Mouse (Mus musculus): Measurements from ENCODE around the gene Uchl4.
"Not testable (repeated sequence)": the region's sequence is repeated elsewhere in the genome, so short reads cannot be mapped to it uniquely, and the experiment has no call there.

The Uchl4 gene

GRCm38 (mm10) chr9:64234768-64235435, at the start of gene Uchl4:
Uchl4 (plus strand) TSS chr9:64235201.
- no peak for DNase-seq (ENCODE audit: extremely low read depth, low read depth)

DNA sequence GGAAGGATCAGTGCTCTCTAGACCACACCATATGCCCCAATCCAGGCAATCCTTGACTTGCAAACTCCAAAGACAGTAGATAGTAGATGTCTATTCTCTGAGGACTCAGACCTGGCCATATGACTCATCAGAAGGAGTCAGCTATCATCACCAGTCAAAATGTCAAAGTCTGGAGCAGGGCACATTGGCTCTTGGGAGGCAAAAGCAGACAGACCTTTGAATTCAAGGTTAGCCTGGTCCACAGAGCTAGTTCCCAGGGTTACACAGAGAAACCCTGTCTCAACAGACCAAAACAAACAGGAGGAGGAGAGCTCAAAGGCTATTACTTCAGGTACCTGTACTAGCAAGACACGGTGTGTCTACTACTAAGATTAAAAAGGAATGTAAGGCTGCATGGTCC, 41.1 kb upstream of the Uchl4 start:
- no peak for DNase-seq (ENCODE audit: extremely low read depth, low read depth)

DNA sequence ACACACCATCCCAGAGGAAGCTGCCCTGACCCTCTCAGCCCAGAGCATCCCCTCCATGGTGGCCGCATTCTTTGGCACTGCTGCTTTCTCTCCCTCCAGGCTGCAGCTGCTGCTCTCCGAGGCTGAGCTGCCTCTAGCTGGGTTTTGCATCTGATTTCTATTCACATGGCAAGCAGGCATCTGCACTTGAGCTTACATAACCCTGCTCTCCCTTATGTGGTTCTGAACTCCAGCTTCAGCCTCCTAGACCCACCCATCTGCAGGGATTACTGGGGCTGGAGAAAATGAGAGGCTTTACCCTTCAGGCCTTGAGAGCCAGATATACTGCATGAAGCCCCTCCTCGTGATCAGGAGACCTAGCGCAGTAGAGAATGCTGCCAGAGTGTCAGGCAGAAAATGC, 39.4 kb upstream of the Uchl4 start:
- DNase-seq (ENCODE audit: extremely low read depth, low read depth), result no peak

DNA sequence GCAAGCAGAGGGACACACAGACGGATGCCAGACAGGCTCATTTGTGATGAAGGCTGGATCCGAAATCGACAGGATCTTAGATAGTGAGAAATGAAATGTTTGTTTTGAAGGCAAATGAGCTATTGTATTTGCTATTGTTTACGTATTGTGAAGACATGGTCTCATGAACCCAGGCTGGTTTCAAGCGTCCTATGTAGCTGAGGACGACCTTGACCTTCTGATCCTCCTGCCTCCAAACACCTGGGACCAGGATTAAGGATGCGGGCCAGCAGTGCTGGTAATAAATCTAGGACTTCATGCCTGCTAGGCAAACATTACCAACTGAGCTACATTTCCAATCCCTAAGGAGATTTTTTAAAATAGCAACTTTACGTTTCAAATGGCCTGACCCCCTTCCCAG, 37.5 kb upstream of the Uchl4 start:
- no peak for DNase-seq (ENCODE audit: extremely low read depth, low read depth)

DNA sequence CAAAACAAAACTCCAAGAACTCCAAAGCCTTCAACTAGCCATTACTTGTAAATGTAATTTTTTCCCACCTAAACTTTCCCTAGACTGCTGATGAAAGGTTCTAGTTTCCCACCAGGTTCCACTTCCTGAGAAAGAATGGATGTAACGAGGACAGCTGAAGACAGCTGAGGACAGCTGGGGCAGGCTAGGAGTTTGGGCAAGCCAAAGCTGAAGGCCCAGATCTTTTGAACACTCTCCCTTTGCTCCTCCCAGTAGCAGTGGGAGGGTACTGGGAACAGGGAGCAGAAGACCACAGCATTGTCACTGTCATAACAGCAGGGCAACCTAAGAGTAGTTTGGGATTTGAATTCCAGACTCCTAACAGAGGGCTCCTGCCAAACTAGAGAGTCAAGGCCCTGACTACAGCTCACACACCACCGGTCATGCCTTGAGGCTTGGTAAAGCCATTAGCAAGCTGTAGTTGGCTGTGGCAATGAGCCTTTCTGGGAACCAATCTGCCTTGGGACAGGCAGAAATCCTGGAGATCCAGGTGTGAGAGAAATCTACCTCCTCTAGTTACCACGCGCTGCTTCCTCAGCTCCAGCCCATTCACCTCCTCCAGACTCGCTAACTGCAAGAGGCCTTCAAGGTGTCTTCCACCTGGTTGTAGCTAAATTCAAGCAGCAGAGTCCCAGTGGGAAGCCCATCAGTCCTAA, 36.8 kb upstream of the Uchl4 start:
- DNase-seq (ENCODE audit: extremely low read depth, low read depth), result no peak

DNA sequence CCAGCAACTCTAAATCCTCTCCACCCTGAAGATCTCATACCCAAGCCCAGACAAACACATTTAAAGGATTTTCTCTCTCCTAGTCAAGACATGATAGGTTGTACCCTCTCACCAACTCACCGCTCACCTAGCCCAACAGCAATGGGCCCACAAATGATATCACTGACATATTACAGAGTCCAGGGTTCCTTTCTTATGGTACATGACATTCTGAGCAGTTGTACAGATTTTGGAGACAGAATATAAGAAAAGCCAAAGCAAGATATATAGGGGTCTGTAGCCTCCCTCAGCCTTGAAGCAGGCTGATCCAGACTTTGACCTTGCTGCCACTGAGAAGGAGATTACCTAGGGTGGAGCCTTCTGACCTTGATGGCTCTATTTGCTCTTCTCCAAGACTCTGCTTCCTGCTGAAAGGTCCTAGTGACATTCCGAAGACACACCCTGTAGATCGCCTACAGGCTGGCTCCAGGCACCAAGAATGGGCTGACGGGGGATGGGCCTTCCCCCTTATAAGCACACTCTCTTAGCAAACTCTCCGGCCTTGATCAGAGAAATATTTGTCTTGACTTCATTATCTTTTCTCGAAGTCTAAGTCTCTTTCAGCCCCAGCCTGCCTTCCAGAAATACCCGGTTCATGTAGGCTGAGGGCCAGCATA, 36.1 kb upstream of the Uchl4 start:
- DNase-seq (ENCODE audit: extremely low read depth, low read depth), result not testable (repeated sequence)

GRCm38 (mm10) chr9:64199897-64200296, 35.1 kb upstream of the Uchl4 start:
- DNase-seq (ENCODE audit: extremely low read depth, low read depth), result no peak

GRCm38 (mm10) chr9:64202331-64202730, 32.7 kb upstream of the Uchl4 start:
- no peak for DNase-seq (ENCODE audit: extremely low read depth, low read depth)

DNA sequence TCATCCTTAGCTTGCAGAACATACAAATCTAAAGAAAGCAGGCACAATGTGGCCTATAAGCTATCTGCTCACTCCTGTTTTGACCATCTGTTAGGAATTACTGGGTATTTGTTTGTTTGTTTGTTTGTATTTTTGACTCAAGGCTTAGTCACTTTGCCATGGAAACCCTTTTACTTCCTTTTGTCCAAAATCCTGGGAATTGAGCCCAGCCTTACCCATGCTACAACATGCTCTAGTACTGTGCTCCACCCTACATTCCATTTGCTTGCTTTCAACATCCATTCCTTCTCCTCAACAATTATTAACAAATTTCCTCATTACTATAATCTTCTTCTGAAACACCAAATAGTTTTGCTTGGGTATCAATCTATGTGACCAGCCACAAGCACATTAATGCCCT, 32.1 kb upstream of the Uchl4 start:
- DNase-seq (ENCODE audit: extremely low read depth, low read depth), result no peak

GRCm38 (mm10) chr9:64207509-64208084, 27.4 kb upstream of the Uchl4 start:
- DNase-seq (ENCODE audit: extremely low read depth, low read depth), result no peak

DNA sequence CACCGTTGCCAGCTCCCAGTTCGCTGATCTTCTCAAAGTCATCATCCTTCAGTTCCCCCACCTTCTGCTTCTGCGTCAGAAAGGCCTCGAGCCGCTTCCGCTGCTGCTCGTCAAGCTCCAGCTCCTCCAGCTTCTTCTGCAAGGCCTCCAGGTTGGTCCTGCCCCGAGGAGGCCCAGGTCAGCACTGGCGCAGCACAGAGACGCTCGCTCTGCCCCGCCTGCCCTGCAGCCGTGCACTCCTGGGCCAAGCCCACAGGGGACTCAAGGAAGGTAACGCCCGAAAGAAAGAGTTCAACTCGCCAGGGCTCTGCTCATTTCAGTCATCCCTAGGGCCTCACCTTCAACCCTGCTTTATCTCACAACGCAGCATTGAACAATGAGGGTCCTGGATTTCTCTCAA, 20.5 kb upstream of the Uchl4 start:
- no peak for DNase-seq (ENCODE audit: extremely low read depth, low read depth)

DNA sequence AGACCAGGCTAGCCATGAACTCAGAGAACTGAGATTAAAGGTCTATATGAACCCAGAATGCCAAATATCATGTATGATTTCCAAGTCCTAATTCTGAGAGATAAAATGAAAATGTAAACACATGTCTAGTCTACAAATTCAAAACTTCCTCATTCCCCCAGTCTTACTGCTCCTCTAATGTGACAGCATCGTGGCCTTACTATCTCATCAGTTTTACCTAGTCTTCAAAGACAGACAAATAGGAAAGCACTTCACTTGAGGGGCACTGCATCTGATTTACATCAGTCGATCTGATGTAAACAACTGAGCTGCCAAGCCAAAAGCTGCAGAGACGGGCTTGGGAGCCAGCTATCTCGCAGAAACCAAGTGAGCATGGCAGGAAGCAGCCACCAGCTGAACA, 18.9 kb upstream of the Uchl4 start:
- DNase-seq (ENCODE audit: extremely low read depth, low read depth), result no peak

DNA sequence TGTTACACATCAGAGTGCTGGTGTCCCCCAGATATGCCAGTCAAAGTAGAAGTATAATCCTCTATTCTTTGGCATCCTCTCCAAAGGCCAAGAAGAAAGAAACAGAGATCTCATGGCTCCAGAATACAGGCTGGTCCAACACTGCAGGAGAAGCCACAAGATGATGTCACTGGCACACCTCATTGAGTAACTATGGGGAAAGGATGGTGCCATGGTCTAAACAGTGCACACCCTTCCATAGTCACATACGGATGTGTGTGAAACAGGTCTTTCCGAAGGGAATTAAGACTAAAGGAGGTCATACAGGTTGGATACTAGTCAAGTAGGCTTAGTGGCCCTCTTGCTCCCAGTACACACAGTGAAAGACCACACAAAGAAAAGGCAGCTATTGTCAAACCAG, 18.4 kb upstream of the Uchl4 start:
- no peak for DNase-seq (ENCODE audit: extremely low read depth, low read depth)

- DNase-seq (ENCODE audit: extremely low read depth, low read depth), result no peak
Measured at GRCm38 (mm10) chr9:64217887-64218286, 17.1 kb upstream of the Uchl4 start.

GRCm38 (mm10) chr9:64219305-64219704, 15.7 kb upstream of the Uchl4 start:
- no peak for DNase-seq (ENCODE audit: extremely low read depth, low read depth)

DNA sequence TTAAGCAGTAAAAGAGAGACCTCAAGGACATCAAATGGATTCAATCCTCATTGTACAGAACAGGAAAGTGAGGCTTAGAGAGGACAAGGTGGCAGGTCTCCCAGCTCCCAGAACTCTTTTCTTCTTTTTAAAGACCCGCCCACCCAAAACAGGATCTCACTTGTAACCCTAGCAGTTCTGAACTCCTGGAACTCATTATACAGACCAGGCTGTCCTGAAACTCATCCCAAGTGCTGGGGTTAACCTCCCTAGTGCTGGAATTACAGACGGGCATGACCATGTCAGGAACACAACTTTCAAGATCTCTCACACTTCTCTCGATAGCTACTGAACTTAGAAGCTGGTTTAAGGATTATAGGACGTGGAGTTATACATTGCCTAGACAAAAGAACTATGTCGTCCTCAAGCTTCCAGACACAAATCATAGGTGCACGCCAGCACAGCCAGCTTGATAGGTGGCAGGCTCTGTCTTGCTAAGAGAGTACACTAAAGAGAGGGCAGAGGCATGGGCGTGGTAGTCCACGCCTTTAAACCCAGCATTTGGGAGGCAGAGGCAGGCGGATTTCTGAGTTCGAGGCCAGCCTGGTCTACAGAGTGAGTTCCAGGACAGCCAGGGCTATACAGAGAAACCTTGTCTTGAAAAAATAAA, 15.1 kb upstream of the Uchl4 start:
- DNase-seq (ENCODE audit: extremely low read depth, low read depth), result no peak

DNA sequence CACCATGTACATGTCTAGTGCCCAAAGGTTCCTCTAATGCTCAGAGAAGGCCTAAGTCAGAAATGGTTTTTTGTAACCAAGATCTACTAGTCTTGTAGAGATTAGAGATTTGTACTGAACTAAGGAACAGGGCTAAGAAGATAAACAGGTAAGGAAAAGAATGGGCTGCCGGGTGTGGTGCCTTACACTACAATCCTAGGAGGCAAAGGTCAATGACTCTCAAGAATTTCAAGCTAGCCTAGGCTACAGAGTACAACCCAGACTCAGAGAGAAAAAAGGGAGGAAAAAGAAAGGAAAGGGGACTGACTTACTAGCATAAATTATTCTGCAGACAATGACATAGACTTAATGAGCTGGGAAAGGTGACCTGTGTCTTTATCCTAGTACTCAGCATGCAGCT, 14.4 kb upstream of the Uchl4 start:
- no peak for DNase-seq (ENCODE audit: extremely low read depth, low read depth)

- DNase-seq (ENCODE audit: extremely low read depth, low read depth), result no peak
Measured at GRCm38 (mm10) chr9:64221480-64221879, 13.5 kb upstream of the Uchl4 start.

DNA sequence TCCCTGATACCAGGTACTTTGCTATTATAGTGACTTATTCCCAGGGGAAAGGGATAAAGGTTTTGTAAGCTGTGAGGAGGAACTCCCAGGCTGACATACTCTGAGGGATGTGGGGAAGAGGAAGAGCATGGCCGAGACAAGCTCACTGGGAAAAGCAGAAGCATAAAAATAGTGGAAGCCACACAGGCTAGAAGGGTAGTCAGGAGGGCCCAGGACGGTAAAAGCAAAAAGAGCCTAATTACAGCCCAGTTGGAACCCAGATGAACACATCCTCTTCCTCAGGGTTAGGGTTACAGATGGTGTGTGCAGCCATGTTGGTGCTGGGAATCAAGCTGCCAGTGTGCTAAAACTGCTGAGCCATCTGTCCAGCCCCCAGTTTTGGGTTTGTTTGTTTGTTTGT, 12.9 kb upstream of the Uchl4 start:
- no peak for DNase-seq (ENCODE audit: extremely low read depth, low read depth)

DNA sequence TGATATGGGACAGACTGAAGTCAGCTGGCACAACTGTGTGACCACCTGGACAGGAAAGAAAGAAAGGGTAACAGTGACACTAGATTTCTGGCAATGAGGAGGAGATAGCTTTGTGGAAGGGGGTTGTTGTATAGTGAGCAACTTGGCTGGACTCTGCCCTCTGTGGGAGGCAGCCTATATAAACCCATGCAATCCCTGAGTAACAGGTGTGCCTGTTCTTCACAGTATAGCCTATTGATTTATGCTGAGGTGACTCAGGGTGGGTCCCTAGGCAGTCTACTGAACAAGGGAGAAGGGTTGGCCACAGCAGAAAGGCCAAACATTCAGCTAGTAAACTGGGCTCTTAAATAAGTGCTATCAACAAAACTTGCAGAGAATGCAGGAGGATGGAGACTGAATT, 9.2 kb upstream of the Uchl4 start:
- no peak for DNase-seq (ENCODE audit: extremely low read depth, low read depth)

DNA sequence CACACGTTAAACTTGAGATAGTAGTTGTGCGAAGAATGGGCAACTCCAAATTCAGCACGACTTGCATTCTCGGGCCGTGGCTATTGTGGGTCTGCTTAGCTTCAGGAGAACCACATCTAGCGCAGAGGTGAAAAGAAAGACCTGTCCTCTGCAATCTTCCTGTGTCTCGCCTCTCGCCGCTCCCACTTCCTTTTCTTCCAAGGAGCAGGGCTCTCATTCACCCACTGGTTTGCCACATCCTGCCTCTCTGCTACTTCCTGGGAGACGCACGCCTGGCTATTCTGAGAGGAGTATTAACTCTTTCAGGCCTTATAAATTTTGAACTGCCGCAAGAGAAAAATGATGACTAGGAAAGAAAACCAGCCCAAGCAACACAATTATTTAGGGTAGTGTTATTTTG, 7.3 kb upstream of the Uchl4 start:
- DNase-seq (ENCODE audit: extremely low read depth, low read depth), result no peak

DNA sequence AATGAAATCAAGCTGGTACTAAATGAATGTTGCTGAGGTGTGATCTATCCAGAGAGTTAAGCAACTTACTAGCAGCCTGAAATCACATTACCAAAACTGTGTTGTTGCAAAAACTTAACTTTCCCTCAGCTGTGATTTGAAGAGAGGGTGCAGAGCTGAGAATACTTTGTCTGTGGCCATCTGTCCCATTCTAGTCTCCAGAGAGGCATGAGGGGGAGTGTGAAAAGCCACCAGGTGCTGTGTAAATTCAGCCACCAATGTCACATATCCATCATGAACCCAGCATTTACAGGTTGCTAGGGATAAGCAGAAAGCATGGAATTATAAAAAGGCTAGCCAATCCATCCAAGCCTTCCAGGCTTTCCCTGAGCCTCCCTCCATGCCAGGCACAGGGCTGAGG, 6.0 kb upstream of the Uchl4 start:
- no peak for DNase-seq (ENCODE audit: extremely low read depth, low read depth)
